Mouse (Mus musculus) gastrocnemius, adult 18-20 months (tissue): ENCODE measurements around the gene Gm4792. TPM values are rescaled to one million over a fixed set of nuclear protein-coding genes. Genes with fewer than 3 reads are reported as not detected.

Source experiments
- DNase-seq: peaks from one replicate; pipeline ENCODE4 v3.0.0; 2021; ENCODE audit warnings: low spot score
- total RNA-seq, 2 experiments: library from RNA; stranded (reverse); gene quantifications; 2 replicates each; pipeline ENCODE4 v1.2.3; 2021

Gene Gm4792
- total RNA-seq, 2 experiments from 2014 or later = 0.32 TPM; not detected in 1

DNA sequence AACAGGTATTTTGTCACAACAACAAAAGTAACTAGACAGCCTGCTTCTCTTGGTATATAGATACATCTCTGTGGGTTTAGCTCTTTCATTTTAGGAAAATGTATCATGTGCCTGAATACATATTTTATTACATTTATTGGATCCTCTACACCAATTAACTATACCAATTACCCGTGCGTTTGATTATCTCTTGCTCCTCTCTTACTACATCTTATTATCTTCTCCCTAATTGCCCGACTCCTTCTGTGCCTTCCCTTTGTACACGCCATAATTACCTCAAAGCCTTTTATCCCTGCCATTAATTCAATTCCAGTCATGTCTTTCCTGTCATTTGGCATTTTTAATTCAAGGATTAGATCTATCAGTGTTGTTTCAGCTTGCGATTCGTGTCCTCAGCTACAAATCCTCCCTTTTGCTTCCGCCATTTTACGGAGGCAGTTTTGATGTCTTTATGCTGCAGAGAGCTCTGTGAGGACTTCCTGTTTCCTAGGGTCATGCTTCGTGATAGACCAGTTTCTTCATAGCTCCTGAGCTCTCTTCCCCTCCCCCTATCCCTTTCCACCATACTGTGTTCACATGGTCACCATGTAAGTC lies 5.7 kb upstream of the Gm4792 start:
- no peak for DNase-seq

GRCm38 (mm10) chr10:94299301-94299700 lies 798 bp upstream of the Gm4792 start:
- no peak for DNase-seq

DNA sequence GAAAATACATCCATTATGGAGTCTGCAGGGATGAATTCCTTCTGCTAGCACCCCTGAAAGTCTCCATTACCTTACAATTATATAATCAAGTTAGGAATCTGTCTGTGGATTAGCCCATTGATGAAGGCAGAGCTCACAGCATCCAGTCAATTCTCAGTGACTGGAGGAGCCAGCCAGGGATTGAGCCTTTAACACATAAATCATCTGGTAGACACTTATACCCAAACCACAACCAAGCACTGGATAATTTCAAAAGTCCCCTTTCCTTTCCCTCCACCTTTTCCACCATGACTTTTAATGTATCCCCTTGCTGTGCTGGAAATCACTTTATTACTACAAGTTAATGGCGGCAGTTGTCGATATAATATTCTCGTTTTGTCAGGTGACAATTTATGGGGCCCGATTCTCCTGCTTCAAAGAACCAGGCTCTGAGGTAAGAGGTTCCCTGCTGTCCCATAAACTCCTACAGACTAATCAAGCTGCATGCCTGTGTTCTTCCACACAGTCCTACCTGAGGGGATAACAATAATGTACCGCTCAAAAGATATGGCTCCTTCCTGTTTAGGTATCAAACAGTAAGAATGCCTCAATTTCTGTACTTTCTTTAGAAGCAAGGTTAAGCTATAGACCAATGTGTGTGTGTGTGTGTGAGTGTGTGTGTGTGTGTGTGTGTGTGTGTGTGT lies 2.4 kb downstream of the Gm4792 start:
- DNase-seq = no peak

GRCm38 (mm10) chr10:94294933-94295750 lies 3.4 kb downstream of the Gm4792 start:
- no peak for DNase-seq

DNA sequence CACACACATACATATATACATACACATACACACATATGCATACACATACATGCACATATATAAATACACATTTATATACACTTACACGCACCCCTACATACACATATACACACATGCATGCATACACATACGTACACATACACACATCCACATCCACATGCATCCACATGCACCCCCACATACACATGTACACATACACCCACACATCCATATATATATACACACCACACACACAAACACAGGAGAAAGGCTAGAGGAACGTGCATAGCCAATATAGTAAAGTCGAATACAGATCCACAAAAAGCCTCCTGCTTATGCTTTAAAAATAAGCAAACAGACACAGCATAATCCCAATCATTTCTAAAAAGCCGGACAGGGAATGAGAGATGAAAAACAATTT lies 4.1 kb downstream of the Gm4792 start:
- no peak for DNase-seq

DNA sequence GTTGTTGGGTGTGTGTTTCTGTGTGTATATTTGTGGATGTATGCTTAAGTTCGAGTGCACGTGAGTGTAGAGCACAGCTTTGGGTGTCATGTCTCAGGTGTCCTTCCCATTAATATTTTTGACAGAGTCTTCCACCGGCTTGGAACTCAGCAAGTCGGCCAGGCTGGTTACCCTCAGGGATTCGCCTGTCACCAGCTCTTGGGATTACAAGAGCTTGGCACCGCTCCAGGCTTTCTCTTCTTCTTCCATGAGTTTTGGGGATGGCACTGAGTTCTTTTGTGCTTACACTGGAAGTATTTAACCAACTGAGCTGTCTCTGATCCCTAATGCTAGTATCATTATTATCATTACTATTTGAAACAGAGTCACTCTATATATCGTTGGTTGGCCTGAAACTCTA lies 15.7 kb downstream of the Gm4792 start:
- DNase-seq = no peak

- DNase-seq = no peak
Observed at GRCm38 (mm10) chr10:94282179-94282578, 16.3 kb downstream of the Gm4792 start.

DNA sequence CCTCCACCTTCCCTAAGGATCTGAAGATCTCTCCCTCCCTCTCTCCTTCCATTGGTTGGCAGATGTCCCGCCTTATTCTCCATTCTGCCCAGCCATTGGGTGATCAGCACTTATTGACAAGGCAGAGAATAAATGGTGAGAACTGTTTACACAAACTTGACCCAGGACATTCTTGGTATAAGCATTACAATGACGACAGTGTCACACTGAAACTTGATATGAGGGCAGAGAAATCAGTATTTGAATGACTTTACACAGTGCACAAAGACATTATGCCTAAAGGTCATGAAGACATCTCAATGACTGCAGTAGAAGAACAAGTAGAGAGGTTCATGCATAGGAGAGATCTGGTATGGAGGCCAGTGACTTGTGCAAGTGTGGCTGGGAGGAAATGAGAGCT lies 22.0 kb downstream of the Gm4792 start:
- DNase-seq = no peak

DNA sequence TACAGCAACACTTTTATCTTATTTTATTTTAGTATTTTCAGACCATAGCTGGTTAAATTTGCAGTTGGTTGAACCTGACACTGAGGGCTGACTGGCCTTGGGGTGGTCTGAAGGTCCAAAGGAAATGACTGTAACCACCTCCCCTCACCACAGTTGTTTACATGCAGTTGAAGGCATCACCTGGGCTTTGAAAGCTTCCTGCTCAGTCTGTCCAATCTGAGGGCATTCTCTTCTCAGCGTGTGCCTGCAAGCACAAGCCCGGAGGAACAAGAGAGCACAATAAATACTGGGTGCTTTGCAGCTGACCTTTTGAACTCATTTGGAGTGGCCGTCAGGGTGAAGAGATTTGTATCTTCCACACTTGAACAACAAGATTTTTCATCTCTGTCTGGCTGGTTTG lies 23.2 kb downstream of the Gm4792 start:
- DNase-seq = no peak

- DNase-seq = peak; percentile 9
Observed at GRCm38 (mm10) chr10:94265656-94266542, 32.6 kb downstream of the Gm4792 start.

- DNase-seq = no peak
Observed at GRCm38 (mm10) chr10:94263211-94263610, 35.3 kb downstream of the Gm4792 start.

DNA sequence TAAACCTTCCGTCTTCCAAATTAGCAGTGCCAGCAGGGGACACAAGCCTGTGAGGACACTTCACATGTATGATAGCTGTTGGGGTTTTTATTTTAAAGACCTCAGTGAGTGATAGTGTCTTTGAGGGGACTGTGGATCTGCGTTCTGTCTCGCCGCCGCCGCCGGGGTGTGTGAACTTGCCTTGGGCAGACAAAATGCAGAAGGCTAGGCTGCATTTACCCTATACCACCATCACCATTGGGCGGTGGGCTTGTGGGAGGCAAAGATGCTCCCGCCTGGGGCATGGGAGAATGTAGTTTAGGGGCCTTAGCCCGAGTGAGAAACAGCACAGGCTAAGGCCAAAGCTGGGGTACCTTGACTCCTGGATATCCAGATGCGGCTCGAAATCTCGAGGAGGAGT lies 35.9 kb downstream of the Gm4792 start:
- DNase-seq = no peak

DNA sequence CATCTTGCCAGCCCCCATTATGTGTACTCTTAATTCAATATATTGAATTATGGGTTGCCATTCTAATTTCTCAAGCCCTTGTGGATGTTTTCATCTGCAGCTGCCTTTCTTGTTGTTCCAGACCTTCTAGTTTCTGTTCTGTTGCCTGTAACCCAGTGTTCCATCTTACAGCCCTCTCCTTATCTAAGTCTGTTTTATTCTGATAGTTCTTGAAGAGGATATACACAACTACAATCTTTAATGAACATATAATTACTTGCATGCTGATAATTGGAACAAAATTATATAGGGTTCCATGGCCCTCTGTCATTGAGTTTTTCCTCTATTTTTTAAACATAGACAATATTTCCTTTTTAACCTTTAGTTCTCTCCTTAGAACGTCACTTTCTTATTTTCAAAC lies 38.0 kb downstream of the Gm4792 start:
- DNase-seq = no peak

DNA sequence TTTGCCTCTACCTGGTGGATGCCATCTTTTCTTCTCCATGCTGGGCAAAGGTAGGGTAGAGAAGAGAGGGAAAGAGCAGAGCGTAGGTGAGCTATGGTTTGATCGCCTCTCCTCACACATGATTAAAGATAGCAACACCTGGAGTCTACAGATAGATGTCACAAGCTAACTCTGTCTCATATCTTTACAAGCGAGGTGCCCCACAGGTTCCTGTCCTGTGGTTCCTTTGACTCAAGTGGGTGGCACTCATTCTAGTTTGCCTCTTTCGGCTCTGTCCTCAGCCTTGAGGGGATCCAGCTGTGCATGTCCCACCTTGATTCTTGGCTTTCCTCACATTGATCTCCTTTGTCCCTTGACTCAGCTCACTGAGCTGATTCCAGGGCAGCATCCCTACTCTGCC lies 42.0 kb downstream of the Gm4792 start:
- no peak for DNase-seq

DNA sequence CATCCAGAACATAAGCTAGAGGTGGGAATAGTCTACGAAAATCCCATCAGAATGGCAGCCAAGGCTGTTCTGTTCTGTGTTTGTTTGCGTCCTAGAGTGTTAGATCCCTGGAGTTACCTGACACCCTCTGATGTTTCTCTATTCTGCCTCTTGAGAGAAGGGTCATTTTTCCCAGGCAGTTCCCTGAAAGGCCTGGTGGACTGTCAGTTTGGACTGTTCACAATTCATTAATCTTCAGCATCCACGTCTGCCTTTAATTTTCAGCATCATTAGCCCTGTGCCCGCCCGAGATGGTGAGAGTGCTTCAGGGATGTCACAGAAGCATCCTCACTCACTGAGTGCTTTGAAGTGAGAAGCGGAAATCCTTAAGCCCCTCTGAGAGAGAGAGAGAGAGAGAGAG lies 42.8 kb downstream of the Gm4792 start:
- no peak for DNase-seq

GRCm38 (mm10) chr10:94254766-94255165 lies 43.7 kb downstream of the Gm4792 start:
- no peak for DNase-seq

- DNase-seq = no peak
Observed at GRCm38 (mm10) chr10:94253260-94253807, 45.2 kb downstream of the Gm4792 start.

DNA sequence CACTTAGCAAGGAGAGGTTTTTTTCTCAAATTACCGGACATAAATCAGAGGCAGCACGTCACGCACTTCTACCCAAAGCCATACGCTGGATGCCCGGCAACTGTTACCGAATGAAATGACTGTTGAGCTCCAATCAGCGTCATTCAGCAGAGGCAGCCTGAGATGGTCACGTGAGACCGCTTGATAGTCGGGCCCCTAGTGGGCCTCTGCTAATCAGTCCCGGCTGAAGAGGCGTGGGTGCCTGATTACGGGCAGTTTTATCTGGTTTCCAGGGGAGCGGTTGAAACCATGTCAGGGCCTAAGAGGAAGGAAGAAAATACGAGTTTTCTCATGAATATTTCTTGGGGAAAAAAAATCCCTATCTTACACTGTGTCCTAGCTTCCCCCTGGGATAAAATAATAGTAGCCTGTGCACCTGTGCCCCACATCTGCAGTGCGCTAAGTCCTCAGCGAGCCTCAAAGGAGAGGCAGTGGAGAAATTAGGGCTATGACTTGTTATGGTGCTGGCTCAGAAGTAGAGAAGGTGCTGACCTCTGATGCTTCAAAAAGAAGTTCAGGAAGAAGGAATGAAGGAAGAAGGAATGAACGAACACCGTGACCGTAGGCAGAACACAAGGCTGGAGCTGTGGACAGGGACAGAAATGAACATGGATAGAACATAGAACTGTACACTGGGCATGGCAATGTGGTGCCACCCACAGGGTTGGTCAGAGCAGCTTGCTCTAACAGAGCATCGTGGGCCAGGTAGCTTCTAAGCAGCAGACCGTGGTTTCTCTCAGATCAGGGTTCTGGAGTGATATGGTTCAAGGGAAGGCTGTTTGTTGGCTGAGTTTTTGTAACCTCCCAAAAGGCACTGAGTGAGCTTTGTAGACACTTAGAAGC lies 48.7 kb downstream of the Gm4792 start:
- DNase-seq = peak; percentile 38

DNA sequence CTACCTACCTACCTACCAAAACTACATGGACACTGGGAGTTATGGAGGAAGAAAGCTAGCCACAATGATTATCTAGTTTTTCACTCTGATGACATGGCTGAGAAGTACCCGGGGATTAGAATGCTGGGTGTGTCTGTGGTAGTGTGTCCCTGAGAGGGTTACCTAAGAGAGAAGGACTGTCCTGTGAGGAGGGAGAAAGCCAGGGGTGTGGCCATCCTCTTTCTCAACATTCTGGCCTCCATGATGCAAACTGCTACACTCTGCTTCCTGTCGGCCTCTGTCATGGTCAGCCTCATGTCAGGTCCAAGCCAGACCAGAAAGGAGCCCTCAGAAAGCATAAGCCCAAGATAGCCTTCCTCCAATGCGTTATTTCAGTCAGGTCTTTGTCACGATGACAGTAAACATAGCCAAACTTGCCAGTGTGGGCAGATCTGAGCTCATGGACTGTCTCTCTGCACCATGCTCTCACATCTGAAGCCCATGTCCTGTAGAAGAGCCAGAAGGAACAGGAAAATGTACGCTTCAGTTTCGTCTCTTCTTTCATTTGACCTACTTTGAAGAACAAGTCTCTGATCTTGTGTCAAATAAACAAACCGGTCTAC lies 50.7 kb downstream of the Gm4792 start:
- peak; percentile 17 for DNase-seq
